Mouse (Mus musculus): Measurements from ENCODE around the gene Eif2s1.

The Eif2s1 gene

DNA sequence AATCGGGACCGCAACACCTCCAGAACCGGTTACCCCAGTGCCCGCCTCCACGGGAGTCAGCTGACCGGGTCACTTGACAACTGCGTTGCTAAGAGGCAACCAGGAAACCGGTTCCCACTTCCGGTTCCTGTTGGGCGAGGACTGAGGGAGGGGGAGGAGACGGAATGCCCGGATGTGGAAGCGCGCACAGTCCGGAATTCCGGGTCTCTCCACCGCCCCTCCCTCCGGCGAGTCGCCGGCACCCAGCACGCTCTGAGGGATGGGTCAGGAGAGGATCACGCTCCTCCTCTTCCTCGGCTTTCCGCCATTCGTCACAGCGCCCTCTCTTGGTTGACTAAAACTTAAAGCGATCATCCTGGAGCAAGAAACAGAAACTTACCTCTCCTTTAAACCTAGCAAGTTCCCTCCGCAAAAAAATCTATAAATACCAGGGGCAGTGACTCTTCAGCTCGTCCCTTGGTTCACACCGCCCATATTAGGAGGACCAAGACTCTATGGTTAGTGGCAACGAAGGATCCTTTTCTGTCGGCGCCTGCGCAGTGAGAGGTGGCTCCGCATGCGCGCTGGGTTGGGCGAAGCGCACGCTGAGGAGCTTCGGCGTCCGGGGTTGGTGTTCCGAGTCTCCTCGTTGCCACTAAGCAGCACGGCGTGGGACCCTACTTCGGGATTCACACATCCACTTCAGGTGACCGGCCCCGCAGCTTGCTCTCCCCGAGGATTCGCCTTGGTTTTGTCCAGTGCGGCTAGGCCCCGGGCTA, at the start of gene Eif2s1, which contains the start of gene Atp6v1d:
Gene Eif2s1 (plus strand): TSS at position 324 of the 758 bp plus-strand sequence.
Gene Atp6v1d (minus strand): TSS at position 143 of the 758 bp plus-strand sequence.
- peak; percentile 94 to 98 for DNase-seq (ENCODE audit: low spot score in 2 of 2)

DNA sequence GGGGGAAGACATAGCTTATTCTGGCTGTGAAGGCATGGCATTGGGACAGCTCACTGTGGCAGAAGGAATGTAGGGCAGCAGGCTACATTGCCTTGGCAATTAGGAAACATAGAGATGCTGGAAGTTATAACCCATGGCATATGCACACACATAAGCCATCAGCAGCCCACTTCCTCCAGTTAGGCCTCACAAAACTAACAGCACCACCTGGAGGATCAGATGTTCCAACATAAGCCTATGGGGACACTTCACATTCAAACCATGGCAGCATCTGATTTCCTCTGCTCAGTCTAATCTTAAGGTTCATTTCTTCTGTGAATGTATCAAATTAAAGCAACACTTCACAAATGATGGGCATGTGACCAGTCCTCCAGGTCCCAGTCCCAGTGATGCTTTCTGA, 47.2 kb upstream of the Eif2s1 start:
- no peak for DNase-seq (ENCODE audit: low spot score in 2 of 2)

DNA sequence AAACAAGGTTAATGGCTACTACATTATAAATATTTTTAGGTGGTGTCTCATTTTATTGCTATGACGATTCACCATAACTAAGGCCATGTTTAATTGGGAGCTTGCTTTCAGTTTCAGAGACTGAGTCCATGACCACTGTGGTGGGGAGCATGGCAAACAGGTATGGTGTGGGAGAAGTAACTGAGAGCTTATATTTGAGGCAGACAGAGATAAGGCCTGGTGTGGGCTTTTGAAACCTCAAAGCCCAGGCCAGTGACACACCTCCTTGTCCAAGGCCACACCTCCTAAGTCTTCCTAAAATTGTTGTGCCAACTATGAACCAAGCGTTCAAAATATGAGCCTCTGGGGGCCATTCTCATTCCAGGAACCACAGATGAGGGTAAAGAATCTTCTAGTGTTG, 27.1 kb upstream of the Eif2s1 start:
- no peak for DNase-seq (ENCODE audit: low spot score in 2 of 2)

DNA sequence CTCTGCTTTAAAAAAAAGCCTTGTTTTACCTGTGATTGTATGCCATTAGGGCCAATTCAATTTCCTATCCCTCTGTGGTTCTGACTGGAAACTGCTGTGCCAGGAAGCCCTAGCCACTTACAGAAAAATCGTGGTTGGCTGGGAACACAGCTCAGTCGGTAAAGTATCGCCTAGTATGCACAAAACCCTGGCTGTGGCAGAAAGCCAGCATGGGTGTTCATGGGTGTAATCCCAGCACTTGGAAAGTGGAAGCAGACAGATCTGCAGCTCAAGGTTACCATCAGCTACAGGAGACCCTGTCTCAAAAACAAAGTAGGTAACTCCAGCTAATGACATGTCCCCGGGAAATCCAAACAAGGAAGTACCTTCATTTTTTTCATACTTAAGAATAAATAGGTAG, 21.7 kb upstream of the Eif2s1 start:
- DNase-seq (ENCODE audit: low spot score in 2 of 2): no peak

DNA sequence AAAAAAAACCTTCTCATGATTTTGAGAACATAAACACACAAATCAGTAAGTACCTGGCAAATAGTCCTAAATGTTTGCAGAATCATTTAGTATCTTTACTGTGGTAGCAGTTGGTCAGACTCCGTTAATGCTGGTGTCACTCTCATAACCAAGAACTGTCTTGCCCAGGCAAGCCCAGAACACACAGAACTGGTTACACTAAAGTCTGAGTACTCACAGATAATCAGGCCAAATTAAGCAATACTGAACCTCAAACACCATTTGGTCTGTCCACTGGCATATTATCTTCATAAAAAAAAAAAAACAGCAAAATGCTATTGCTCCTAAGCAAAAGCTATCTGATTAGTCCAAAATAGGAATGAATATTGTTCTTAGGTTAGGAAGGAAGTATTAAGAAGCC, 19.2 kb upstream of the Eif2s1 start:
- no peak for DNase-seq (ENCODE audit: low spot score in 2 of 2)

DNA sequence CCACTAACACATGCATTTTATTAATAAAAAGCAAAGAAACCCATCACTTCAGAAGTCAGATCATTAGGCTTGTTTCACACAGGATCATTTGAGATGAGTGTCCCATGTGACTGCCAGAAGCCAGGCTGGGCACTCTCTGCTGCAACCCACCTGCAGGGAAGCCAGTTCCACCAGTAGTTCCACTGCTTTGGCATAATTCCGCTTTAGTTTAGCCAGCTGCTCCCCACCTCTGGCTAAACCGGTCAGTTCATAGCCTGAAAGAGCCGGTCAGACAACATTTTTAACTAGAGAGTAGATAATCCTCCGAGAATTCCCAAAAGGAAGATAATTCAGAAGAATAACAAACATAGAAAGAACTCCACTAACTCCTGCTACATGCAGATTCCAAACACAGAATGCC, 13.4 kb upstream of the Eif2s1 start:
- no peak for DNase-seq (ENCODE audit: low spot score in 2 of 2)

DNA sequence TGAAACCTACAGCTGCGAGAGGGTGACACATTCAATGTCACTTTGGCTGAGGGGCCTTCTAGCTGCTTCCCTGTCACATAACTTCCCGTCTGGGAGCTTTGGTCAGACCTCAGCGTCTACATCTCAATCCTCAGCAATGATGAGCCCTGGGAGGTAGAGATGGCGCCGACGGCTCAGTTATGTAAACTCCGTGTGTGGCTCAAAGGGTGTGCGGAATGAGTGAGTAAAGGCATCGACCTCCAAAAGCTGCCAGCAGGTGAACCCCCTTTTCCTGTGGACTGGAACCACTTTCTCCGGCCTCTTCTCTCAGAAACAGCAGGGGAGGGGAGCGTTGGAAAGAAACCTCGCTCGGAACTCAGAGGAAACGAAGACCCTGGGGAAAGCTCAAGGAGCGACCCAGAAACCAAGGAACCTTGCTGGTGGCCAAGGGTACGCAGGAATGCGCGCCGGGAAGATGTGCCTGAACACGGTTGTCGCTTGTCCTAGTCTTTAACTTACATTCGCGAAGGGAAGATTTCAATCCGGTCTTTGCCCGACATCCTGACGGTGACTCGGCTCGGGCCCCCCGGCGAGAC, 611 bp upstream of the Eif2s1 start:
- no peak for DNase-seq (ENCODE audit: low spot score in 2 of 2)

DNA sequence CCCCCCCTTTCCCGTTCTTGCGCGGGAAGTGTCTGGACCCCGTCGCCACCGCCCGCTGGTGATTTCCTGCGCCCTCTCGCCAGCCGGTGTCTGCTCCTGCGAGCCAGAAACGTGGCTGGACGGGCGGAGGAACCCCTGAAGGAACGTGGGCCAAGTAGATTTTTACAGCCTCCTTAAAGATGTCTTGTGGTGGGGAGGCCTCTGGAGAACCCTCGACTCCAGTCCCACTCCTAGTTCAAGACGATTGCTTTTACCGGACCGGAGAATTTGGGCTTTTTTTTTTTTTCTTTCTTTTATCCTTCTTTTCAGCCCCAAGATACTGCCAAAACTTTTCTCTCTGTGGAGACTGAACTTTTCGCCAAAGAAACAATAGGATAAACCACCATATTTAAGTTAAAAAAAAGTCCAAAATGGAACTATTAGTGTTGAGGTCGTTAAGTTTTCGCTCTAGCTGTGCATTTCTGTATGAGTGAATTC, 673 bp downstream of the Eif2s1 start:
- no peak for DNase-seq (ENCODE audit: low spot score in 2 of 2)

DNA sequence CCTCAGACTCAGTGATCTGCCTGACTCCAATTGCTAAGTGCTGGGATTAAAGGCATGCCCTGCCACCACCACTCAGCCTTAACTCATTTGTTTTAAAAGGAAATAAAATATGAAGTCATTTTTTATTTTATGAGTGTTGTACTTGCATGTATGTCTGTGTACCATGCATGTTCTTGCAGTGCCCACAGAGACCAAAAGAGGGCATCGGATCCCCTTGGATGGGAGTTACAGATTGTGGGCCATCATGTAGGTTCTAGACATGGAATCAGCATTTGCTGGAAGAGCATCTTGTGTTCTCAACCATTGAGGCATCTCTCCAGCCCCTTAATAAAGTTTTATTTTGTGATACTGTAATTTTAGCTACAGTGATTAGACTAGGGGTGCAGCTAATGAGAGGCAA, 3.8 kb downstream of the Eif2s1 start:
- no peak for DNase-seq (ENCODE audit: low spot score in 2 of 2)

DNA sequence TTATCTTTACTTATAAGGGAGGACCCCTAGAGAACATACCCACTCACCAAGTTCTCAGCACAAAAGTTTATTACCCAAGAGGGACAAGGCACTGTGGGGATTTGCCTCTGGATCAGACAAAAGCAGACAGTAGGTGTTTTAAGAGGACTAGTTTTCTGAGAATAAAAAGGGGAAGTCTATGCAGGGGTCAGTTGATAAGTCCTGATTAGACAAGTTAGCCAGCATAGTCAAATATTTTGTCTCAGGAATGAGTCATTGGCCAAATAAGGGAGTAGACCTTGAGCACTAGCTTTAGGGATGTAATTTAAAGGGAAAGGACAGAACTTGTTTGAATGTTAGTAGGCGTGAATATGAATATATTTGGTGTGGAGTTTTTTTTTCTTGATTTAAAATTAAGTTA, 6.5 kb downstream of the Eif2s1 start:
- DNase-seq (ENCODE audit: low spot score in 2 of 2): no peak

DNA sequence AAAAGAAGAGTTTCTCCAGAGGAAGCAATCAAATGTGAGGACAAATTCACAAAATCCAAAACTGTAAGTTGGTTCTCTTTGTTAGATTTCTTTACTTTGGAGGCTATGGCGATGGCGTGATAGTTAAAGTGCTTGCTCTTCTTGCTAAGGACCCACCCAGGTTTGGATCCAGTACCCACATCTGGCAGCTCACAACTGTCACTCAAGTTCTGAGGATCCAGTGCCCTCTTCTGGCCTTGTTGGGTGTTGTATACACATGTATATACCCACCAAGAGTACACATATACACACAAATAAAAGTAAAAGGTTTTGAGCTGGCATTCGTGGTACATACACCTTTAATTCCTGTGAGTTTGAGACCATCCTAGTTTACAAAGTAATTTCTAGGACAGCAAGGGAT, 13.0 kb downstream of the Eif2s1 start:
- DNase-seq (ENCODE audit: low spot score in 2 of 2): no peak

DNA sequence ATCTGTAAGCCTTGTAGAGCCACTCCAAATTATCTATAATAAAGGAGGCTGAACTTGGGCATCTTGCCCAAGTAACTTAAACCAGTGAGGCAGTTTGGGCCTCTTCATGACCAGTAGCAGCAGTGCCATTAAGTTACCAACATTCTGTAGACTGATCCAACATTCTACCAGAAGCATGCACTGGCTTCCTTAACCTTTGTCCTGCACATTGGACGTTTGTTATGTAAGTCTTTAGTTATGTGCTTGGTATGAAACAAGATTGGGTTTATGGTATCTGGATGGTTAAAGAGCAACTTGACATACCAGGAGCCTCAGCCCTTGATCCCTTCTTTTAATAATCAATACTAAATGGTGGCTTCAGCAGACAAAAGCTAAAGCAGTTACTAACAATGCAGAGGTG, 28.4 kb downstream of the Eif2s1 start:
- no peak for DNase-seq (ENCODE audit: low spot score in 2 of 2)

DNA sequence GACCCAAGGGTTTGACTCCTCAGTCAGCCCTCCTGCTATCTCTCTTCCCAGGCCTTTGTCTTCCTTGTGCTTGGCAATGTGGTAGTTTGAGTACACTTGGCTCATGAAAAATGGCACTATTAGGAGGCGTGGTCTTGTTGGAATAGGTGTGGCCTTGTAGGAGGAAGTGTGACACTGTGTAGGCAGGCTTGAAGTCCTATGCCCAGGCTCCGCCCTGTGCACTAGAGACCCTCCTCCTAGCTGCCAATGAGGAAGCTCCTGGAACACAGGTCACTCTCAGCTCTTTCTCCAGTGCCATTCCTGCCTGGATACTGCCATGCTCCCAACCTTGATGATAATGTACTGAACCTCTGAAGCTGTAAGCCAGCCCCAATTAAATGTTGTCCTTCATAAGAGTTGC, 29.5 kb downstream of the Eif2s1 start:
- DNase-seq (ENCODE audit: low spot score in 2 of 2): no peak

DNA sequence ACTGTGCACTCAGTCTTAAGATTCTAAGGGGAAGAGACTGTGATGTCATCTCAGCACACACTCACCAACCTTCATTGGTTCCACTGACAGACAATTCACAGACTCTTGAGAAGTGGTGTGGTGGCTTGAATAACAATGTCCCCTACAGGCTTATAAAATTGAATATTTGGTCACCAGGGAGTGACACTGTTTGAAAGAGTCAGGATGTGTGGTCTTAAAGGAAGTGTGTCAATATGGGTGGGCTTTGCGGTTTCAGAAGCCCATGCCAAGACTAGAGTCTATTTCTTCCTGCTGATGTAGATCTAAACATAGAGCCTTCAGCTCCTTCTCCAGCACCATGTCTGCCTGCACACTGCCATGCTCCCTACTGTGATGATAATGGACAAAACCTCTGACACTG, 36.2 kb downstream of the Eif2s1 start:
- no peak for DNase-seq (ENCODE audit: low spot score in 2 of 2)

DNA sequence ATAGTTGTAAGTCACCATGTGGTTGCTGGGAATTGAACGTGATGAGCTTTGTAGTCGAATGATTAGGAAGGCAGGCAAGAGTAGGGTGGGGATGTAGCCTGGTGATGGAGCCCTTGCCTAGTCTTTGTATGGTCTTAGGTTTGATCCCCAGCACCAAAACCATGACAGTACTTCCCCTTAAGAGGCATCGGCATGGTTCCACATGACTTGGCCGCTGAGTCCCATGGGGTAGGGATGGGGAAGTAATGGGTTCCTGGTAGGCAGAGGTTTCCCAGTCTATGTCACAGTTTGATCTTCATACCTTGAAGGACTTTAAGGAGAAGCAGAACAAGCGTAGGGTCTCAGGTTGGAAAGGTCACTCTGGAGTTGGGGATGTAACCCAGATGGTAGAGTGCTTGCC, 39.8 kb downstream of the Eif2s1 start:
- no peak for DNase-seq (ENCODE audit: low spot score in 2 of 2)

DNA sequence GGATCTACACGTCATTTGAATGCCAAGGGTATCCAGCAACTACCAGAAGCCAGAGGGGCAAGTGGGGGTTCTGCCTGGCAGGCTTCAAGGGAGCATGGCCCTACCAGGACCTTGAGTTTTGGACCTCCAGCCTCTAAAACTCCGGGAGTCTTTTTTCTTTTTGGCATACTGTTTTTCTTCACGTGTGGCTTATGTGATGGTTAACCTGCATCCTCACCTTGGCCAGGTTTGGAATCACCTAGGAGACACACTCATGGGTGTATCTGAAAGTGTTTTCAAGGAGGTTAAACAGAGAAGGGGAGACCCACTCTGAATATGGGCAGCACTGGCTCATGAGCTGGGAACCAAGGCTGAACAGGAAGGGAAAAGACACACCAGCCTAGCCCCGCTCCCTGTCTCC, 41.7 kb downstream of the Eif2s1 start:
- DNase-seq (ENCODE audit: low spot score in 2 of 2): no peak

DNA sequence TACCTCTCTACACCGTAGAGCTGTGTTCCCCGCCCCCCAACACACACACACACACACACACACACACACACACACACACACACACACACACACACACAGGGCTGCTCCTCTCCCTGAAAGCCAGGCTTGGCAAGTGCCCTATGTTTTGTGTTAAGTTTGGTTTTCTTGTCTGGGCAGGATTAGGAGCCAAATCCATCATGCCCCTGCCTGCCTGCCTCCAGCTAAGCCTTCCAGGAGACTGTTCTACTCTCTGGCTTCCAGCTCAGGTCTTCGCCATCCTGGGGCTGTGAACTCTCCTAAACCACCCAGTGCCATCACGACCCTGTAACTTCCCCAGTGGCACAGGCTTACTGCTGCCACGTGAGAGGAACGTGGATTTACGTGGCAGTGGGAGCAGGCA, 42.9 kb downstream of the Eif2s1 start:
- no peak for DNase-seq (ENCODE audit: low spot score in 2 of 2)

DNA sequence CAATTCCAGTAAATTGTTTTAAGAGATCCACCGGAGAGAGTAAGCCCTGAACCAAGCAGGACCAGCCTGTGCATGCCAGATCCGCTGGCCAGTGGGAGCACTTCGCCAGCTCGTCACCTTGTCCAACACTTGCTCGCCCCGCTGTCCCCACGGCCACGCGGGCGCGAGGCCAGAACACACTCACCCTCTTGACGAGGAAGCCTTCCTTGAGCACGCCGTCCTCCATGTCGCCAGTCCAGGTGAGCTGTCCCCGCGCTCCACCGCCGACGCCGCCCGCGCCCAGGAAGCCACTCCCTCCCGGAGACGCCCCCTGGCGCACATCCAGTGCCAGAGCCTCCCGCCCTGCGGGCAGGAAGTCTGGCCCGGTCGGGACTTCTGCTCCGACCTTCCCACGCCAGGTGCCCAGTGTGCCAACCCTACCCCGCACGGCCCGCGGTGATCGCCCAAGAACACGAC, 45.1 kb downstream of the Eif2s1 start, which contains the start of gene Plek2:
Gene Plek2 (minus strand): TSS at position 258 of the 456 bp plus-strand sequence.
- no peak for DNase-seq (ENCODE audit: low spot score in 2 of 2)

DNA sequence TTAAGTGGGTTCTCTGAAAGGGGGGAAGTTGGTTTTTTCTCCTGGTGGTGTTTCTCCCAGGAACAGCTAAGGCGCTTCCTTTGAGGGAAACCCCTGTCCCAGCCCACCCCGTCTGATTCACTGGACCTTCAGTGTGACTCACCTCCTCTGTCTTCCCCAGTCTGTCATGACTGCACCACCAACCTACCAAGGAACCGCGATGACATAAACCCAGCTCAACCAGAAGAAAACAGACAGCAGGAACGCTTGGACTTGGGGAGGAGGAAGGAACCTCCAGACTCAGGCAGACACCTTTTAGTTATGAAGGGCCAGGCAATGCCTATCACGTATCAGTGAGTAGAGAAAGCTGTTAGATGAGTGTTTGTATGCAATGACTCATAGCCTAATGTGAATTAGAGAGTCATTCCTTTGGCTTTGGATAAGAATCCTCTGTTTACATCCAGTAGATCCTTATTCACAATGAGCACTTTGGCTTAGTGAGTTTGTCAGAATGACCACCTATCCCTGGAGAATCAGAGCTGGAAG, 46.5 kb downstream of the Eif2s1 start:
- no peak for DNase-seq (ENCODE audit: low spot score in 2 of 2)

DNA sequence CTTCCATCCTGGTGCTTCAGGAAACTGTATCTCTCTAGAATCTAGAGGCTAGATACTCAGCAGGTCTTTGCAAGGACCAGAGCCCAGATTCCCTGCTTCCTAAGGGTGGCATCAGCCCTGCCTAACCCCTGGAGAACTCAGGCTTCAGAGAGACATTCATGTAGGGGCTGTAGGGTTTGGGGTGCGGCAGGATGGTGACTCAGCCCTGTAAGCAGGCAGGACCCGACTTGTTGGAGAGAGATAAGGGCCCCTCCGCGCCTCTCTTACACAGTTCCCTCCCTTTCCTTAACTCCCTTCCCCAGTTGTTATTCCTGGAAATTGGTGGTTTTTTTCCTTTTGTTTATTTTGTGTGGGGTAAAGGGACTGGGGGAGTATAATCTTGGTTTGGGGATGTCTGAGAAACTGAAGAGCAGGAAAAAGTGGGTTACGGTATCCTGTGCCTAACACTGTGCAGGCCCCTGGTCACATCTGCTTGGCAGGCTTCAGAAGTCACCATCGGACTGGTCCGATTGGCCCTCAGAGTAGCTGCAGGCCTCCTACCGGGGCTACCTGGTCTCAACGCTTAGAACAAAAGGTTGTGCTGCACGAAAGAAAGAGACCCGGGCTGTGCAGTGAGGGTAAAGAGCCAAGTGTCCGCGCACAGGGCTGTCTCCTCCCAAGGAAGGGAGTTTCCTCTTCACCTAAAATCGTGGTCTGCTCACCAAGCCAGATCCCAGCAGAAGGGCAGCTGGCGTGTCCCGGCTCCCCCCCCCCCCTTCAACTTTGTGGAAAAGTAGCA, 49.3 kb downstream of the Eif2s1 start:
- DNase-seq (ENCODE audit: low spot score in 2 of 2): no peak

DNA sequence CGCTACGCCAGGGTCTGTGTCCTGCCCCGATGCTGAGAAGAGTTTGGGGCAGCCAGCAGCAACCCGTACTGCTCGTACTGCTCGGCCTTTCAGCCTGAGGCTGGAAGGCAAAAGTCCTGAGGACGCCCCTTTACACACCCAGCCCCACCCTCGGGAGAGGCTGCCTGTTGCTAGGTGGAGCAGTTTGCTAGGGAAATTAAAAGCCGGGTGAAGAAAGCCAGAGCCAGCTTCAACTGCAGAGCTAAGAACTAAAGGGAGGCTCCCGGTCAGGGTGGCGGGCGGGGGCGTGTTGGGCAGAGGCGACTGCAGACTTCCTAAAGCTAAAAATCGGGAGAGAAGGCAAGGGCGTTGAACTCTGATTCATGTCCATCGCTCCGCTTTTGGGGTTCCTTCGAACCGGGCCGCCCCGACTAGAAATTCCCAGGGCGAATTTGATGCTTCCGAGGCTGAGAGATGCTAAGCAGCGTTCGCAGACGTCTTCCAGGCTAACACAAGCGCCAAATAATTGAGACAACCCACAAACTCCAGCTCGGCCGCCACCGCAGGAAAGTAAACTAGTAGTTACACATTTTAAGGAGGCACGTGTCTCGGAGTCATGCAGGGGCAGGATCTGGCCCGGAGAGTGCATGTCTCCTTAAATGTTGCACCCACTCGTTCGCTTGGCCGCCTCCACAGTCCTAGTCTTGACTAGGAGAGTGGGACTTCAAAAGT, 50.2 kb downstream of the Eif2s1 start:
- DNase-seq (ENCODE audit: low spot score in 2 of 2): peak in 1 of 2 experiments; percentile 9

DNA sequence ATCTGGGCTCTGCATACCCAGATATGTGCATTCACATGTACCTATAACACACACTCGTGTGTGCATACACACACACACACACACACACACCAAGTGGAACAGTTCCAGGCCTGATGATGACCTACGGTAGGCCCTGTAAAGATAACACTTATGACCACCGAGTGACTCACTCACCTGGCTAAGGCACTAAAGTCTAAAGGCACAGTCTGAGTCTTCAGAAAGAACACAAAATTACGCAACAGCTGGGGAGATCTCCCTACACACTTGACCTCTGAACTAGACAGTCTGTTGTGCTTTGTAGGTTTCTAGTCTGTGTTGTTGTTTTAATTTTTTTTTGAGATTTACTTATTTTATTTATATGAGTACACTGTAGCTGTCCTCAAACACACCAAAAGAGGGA, 52.8 kb downstream of the Eif2s1 start:
- DNase-seq (ENCODE audit: low spot score in 2 of 2): no peak

Data from frontal cortex, postnatal 25 days (tissue).